Mouse (Mus musculus) monocyte, adult 2 months (primary cell): ENCODE data around the gene Tomm7.
"Not testable (repeated sequence)": the region's sequence is repeated elsewhere in the genome, so short reads cannot be mapped to it uniquely, and the experiment has no call there.

ENCODE experiments used
- DNase-seq, 2 experiments: peaks; one replicate each; pipeline ENCODE4 v3.0.0; 2022; ENCODE audit warnings: low spot score in 2 of 2, low read depth in 1 of 2

Gene Tomm7

GRCm38 (mm10) chr5:23843674-23844530, at the start of gene Tomm7:
Gene Tomm7, minus strand, starts transcription at chr5:23844161.
- DNase-seq: peak; percentile 91 to 93

- DNase-seq: no peak
Measured at GRCm38 (mm10) chr5:23893156-23893863, 49.3 kb upstream of the Tomm7 start.

- DNase-seq: no peak
Measured at GRCm38 (mm10) chr5:23890734-23891133, 46.8 kb upstream of the Tomm7 start.

GRCm38 (mm10) chr5:23889461-23889860, 45.5 kb upstream of the Tomm7 start:
- DNase-seq: no peak

- DNase-seq: no peak
Measured at GRCm38 (mm10) chr5:23887111-23887510, 43.1 kb upstream of the Tomm7 start.

- peak; percentile 19 to 30 for DNase-seq
Measured at GRCm38 (mm10) chr5:23874457-23874856, 30.5 kb upstream of the Tomm7 start.

GRCm38 (mm10) chr5:23872586-23872985, 28.6 kb upstream of the Tomm7 start:
- no peak for DNase-seq

GRCm38 (mm10) chr5:23871323-23871722, 27.4 kb upstream of the Tomm7 start:
- DNase-seq: not testable (repeated sequence)

- DNase-seq: no peak
Measured at GRCm38 (mm10) chr5:23865941-23866340, 22.0 kb upstream of the Tomm7 start.

- no peak for DNase-seq
Measured at GRCm38 (mm10) chr5:23864054-23864965, 20.3 kb upstream of the Tomm7 start.

- DNase-seq: no peak
Measured at GRCm38 (mm10) chr5:23863166-23864053, 19.4 kb upstream of the Tomm7 start.

- DNase-seq: no peak
Measured at GRCm38 (mm10) chr5:23862291-23862690, 18.3 kb upstream of the Tomm7 start.

GRCm38 (mm10) chr5:23861721-23862120, 17.8 kb upstream of the Tomm7 start:
- no peak for DNase-seq

- no peak for DNase-seq
Measured at GRCm38 (mm10) chr5:23859896-23860295, 15.9 kb upstream of the Tomm7 start.

- no peak for DNase-seq
Measured at GRCm38 (mm10) chr5:23859087-23859718, 15.2 kb upstream of the Tomm7 start.

- DNase-seq: no peak
Measured at GRCm38 (mm10) chr5:23858643-23859042, 14.7 kb upstream of the Tomm7 start.

GRCm38 (mm10) chr5:23858001-23858400, 14.0 kb upstream of the Tomm7 start:
- DNase-seq: no peak

- DNase-seq: no peak
Measured at GRCm38 (mm10) chr5:23857189-23857588, 13.2 kb upstream of the Tomm7 start.

- DNase-seq: no peak
Measured at GRCm38 (mm10) chr5:23856164-23856563, 12.2 kb upstream of the Tomm7 start.

- DNase-seq: no peak
Measured at GRCm38 (mm10) chr5:23855484-23855883, 11.5 kb upstream of the Tomm7 start.
